Mouse (Mus musculus): ENCODE measurements at regions not wholly inside any gene's neighbourhood (a gene's known extent, or its start where the extent isn't known, plus 50 kb on each side); places are given as distances from the start of the nearest gene placed in this dataset.

DNA sequence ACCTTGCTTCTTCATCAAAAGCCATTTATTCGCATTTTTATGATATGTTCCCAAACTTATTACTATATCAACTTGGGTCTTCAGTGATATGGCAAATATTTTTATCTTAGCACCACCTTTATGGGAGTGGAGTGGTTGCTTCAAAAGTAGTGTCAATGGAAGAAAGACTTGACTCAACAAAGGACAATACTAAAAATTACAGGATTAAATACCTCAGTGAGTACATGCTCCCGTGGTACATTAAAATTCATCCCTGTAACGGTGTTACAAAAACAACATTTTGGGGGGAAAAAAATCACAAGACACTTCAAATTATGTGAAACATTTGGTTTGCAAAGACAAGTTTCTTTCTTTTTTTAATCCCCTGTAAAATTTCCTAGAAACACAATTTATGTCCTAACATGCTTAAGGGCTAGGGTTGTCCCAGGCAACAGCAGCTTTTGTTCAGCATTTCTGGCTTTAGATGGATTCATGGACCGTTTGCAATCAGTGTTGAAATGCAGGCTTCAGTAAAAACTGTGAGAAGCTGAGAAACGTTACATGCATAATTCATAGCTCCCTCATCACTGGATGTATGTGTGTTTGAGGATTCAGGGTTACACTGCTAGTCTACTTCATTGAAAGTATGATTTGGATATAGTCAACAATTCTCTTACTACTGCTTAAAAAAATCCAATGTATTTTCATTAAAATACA, 700.8 kb upstream of the Tenm2 start:
- Histone ChIP-seq H3K27ac (ENCODE audit: low read length) (no peak overlapping the region), H3K4me1 (ENCODE audit: control insufficient read depth, insufficient read depth, low read length) (no peaks in the 10 kb centered on the region), H3K4me3 (ENCODE audit: low read depth, low read length) (no peak overlapping the region), H3K9ac (replicated peaks; ENCODE audit: low read depth, low read length) (no peak overlapping the region), H3K4me2 (replicated peaks; ENCODE audit: low read depth, low read length) (no peak overlapping the region), H3K9me3 (ENCODE audit: control insufficient read depth, low read depth, low read length) (no peaks in the 10 kb centered on the region), H3K27me3 (ENCODE audit: control insufficient read depth, insufficient read depth, low read length) (no peaks in the 10 kb centered on the region), H3K36me3 (ENCODE audit: control insufficient read depth, insufficient read depth, low read length) (no peaks in the 10 kb centered on the region)
- ATAC-seq (ENCODE audit: insufficient number of reproducible peaks, insufficient read depth, low FRiP score, low read depth) = no peak
- WGBS = 84% methylated on average over 5 of the region's 5 CpGs

GRCm38 (mm10) chr11:37913161-37913560, 677.4 kb upstream of the Tenm2 start:
- H3K4me1 ChIP-seq (ENCODE audit: control insufficient read depth, insufficient read depth, low read length) = no peaks in the 10 kb centered on the region
- H3K9ac ChIP-seq (replicated peaks; ENCODE audit: low read depth, low read length) = no peak overlapping the region
- ATAC-seq (ENCODE audit: insufficient number of reproducible peaks, insufficient read depth, low FRiP score, low read depth) = no peak
- no peak overlapping the region for H3K4me2 ChIP-seq (replicated peaks; ENCODE audit: low read depth, low read length)
- H3K4me3 ChIP-seq (ENCODE audit: low read depth, low read length) = no peak overlapping the region
- H3K27ac ChIP-seq (ENCODE audit: low read length) = no peak overlapping the region
- H3K9me3 ChIP-seq (ENCODE audit: control insufficient read depth, low read depth, low read length) = no peaks in the 10 kb centered on the region
- no peaks in the 10 kb centered on the region for H3K36me3 ChIP-seq (ENCODE audit: control insufficient read depth, insufficient read depth, low read length)
- H3K27me3 ChIP-seq (ENCODE audit: control insufficient read depth, insufficient read depth, low read length) = no peaks in the 10 kb centered on the region
- WGBS = 43% methylated on average over 2 of the region's 2 CpGs

DNA sequence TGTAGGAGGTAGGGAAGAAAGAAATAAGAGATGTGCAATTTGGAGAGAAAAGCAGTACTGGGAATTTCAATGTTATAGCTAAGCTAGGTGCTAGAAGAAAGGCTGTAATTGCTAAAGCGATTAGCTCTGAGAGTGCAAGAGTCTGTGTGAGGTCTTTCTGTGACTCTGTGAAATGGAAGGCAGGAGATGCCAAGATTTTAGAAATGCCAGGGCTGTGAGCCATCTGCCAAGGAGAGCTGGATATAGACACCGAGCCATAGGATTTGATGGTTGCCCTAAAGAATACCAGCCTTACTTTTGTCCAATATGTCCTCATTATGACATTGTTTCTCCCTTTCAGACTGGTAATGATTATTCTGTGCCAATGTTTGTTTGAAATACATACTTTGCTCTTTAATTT, 669.2 kb upstream of the Tenm2 start:
- WGBS = 90% methylated on average over 2 of the region's 2 CpGs

GRCm38 (mm10) chr11:37897713-37898112, 661.9 kb upstream of the Tenm2 start:
- Histone ChIP-seq H3K36me3 (ENCODE audit: control insufficient read depth, insufficient read depth, low read length) (no peaks in the 10 kb centered on the region), H3K4me3 (ENCODE audit: low read depth, low read length) (no peak overlapping the region), H3K27ac (ENCODE audit: low read length) (no peak overlapping the region), H3K9me3 (ENCODE audit: control insufficient read depth, low read depth, low read length) (no peaks in the 10 kb centered on the region), H3K4me2 (replicated peaks; ENCODE audit: low read depth, low read length) (no peak overlapping the region), H3K27me3 (ENCODE audit: control insufficient read depth, insufficient read depth, low read length) (no peaks in the 10 kb centered on the region), H3K4me1 (ENCODE audit: control insufficient read depth, insufficient read depth, low read length) (no peaks in the 10 kb centered on the region), H3K9ac (replicated peaks; ENCODE audit: low read depth, low read length) (no peak overlapping the region)
- no peak for ATAC-seq (ENCODE audit: insufficient number of reproducible peaks, insufficient read depth, low FRiP score, low read depth)

More for the DNA sequence above, 669.2 kb upstream of the Tenm2 start:
- no peaks in the 10 kb centered on the region for H3K9me3 ChIP-seq (ENCODE audit: control insufficient read depth, low read depth, low read length)
- H3K4me2 ChIP-seq (replicated peaks; ENCODE audit: low read depth, low read length) = no peak overlapping the region
- no peaks in the 10 kb centered on the region for H3K4me1 ChIP-seq (ENCODE audit: control insufficient read depth, insufficient read depth, low read length)
- no peaks in the 10 kb centered on the region for H3K36me3 ChIP-seq (ENCODE audit: control insufficient read depth, insufficient read depth, low read length)
- no peak overlapping the region for H3K9ac ChIP-seq (replicated peaks; ENCODE audit: low read depth, low read length)
- no peaks in the 10 kb centered on the region for H3K27me3 ChIP-seq (ENCODE audit: control insufficient read depth, insufficient read depth, low read length)
- no peak overlapping the region for H3K27ac ChIP-seq (ENCODE audit: low read length)
- ATAC-seq (ENCODE audit: insufficient number of reproducible peaks, insufficient read depth, low FRiP score, low read depth) = no peak
- no peak overlapping the region for H3K4me3 ChIP-seq (ENCODE audit: low read depth, low read length)

- Histone ChIP-seq H3K36me3 (ENCODE audit: control insufficient read depth, insufficient read depth, low read length) (no peaks in the 10 kb centered on the region), H3K9me3 (ENCODE audit: control insufficient read depth, low read depth, low read length) (no peaks in the 10 kb centered on the region), H3K27me3 (ENCODE audit: control insufficient read depth, insufficient read depth, low read length) (no peaks in the 10 kb centered on the region), H3K4me2 (replicated peaks; ENCODE audit: low read depth, low read length) (no peak overlapping the region), H3K4me3 (ENCODE audit: low read depth, low read length) (no peak overlapping the region), H3K27ac (ENCODE audit: low read length) (no peak overlapping the region), H3K9ac (replicated peaks; ENCODE audit: low read depth, low read length) (no peak overlapping the region), H3K4me1 (ENCODE audit: control insufficient read depth, insufficient read depth, low read length) (no peaks in the 10 kb centered on the region)
- ATAC-seq (ENCODE audit: insufficient number of reproducible peaks, insufficient read depth, low FRiP score, low read depth) = no peak
- WGBS = 62% methylated on average over 4 of the region's 4 CpGs
These were observed 647.0 kb upstream of the Tenm2 start for GRCm38 (mm10) chr11:37882717-37883116.

GRCm38 (mm10) chr11:37837301-37837700, 601.5 kb upstream of the Tenm2 start:
- Histone ChIP-seq H3K27ac (ENCODE audit: low read length) (no peak overlapping the region), H3K4me1 (ENCODE audit: control insufficient read depth, insufficient read depth, low read length) (no peaks in the 10 kb centered on the region), H3K4me2 (replicated peaks; ENCODE audit: low read depth, low read length) (no peak overlapping the region), H3K9me3 (ENCODE audit: control insufficient read depth, low read depth, low read length) (no peaks in the 10 kb centered on the region), H3K9ac (replicated peaks; ENCODE audit: low read depth, low read length) (no peak overlapping the region), H3K4me3 (ENCODE audit: low read depth, low read length) (no peak overlapping the region), H3K36me3 (ENCODE audit: control insufficient read depth, insufficient read depth, low read length) (no peaks in the 10 kb centered on the region), H3K27me3 (ENCODE audit: control insufficient read depth, insufficient read depth, low read length) (no peaks in the 10 kb centered on the region)
- 59% methylated on average over 5 of the region's 5 CpGs for WGBS
- no peak for ATAC-seq (ENCODE audit: insufficient number of reproducible peaks, insufficient read depth, low FRiP score, low read depth)

DNA sequence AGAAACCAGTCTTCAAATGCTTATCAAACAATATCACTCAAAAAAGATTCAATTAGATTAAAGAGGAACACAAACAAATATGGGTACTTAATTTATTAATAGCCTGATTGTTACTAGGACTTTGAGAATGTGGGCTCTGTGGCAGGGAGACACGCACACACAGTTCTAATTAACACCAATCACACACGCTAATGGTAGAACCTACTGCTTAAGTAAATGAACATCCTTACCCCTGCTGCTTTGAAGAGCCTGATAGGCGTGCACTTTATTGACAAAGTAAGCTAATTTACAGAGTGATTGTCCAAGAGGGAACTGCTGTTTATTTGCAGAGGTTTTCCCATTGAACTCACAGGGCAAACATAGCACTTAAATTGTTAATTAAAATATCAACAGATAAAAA, 595.2 kb upstream of the Tenm2 start:
- 68% methylated on average over 3 of the region's 3 CpGs for WGBS
- no peak overlapping the region for H3K4me2 ChIP-seq (replicated peaks; ENCODE audit: low read depth, low read length)
- H3K4me3 ChIP-seq (ENCODE audit: low read depth, low read length) = no peak overlapping the region
- H3K27ac ChIP-seq (ENCODE audit: low read length) = no peak overlapping the region
- no peaks in the 10 kb centered on the region for H3K9me3 ChIP-seq (ENCODE audit: control insufficient read depth, low read depth, low read length)
- no peaks in the 10 kb centered on the region for H3K27me3 ChIP-seq (ENCODE audit: control insufficient read depth, insufficient read depth, low read length)
- no peak for ATAC-seq (ENCODE audit: insufficient number of reproducible peaks, insufficient read depth, low FRiP score, low read depth)
- H3K36me3 ChIP-seq (ENCODE audit: control insufficient read depth, insufficient read depth, low read length) = no peaks in the 10 kb centered on the region
- no peaks in the 10 kb centered on the region for H3K4me1 ChIP-seq (ENCODE audit: control insufficient read depth, insufficient read depth, low read length)
- H3K9ac ChIP-seq (replicated peaks; ENCODE audit: low read depth, low read length) = no peak overlapping the region

DNA sequence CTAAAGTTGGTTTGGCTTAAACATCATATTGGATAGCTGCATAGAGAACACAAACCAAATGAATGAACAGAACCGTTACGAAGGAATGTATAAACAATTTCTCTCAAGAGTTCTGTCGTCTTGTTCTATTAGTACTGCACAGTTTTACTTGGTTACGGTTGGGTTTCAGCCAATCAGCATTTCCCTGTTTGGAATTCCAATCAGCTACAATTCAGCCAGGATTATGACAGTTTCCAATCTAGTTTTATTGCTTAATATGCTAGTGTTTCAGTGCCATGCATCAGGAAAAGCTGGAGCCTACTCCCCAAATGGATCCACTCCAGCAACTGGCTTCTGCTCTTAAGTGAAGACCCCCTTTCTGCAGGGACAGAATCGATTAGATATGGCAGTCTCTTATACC, 571.0 kb upstream of the Tenm2 start:
- WGBS = 48% methylated on average over 5 of the region's 5 CpGs
- Histone ChIP-seq H3K36me3 (ENCODE audit: control insufficient read depth, insufficient read depth, low read length) (no peaks in the 10 kb centered on the region), H3K4me2 (replicated peaks; ENCODE audit: low read depth, low read length) (no peak overlapping the region), H3K4me1 (ENCODE audit: control insufficient read depth, insufficient read depth, low read length) (no peaks in the 10 kb centered on the region), H3K27ac (ENCODE audit: low read length) (no peak overlapping the region), H3K9me3 (ENCODE audit: control insufficient read depth, low read depth, low read length) (no peaks in the 10 kb centered on the region), H3K4me3 (ENCODE audit: low read depth, low read length) (no peak overlapping the region), H3K27me3 (ENCODE audit: control insufficient read depth, insufficient read depth, low read length) (no peaks in the 10 kb centered on the region), H3K9ac (replicated peaks; ENCODE audit: low read depth, low read length) (no peak overlapping the region)
- ATAC-seq (ENCODE audit: insufficient number of reproducible peaks, insufficient read depth, low FRiP score, low read depth) = no peak

GRCm38 (mm10) chr11:37798783-37799318, 563.1 kb upstream of the Tenm2 start:
- 44% methylated on average over 6 of the region's 6 CpGs for WGBS
- H3K27ac ChIP-seq (ENCODE audit: low read length) = no peak overlapping the region
- H3K27me3 ChIP-seq (ENCODE audit: control insufficient read depth, insufficient read depth, low read length) = no peaks in the 10 kb centered on the region
- no peaks in the 10 kb centered on the region for H3K9me3 ChIP-seq (ENCODE audit: control insufficient read depth, low read depth, low read length)
- H3K9ac ChIP-seq (replicated peaks; ENCODE audit: low read depth, low read length) = no peak overlapping the region
- no peaks in the 10 kb centered on the region for H3K4me1 ChIP-seq (ENCODE audit: control insufficient read depth, insufficient read depth, low read length)
- no peak for ATAC-seq (ENCODE audit: insufficient number of reproducible peaks, insufficient read depth, low FRiP score, low read depth)
- H3K36me3 ChIP-seq (ENCODE audit: control insufficient read depth, insufficient read depth, low read length) = no peaks in the 10 kb centered on the region
- H3K4me3 ChIP-seq (ENCODE audit: low read depth, low read length) = no peak overlapping the region
- H3K4me2 ChIP-seq (replicated peaks; ENCODE audit: low read depth, low read length) = no peak overlapping the region

Measured in stomach, embryonic 14.5 days (tissue).